Mouse (Mus musculus) limb, embryonic 12.5 days (tissue): ENCODE measurements at regions not wholly inside any gene's neighbourhood (a gene's known extent, or its start where the extent isn't known, plus 50 kb on each side); places are given as distances from the start of the nearest gene placed in this dataset. TPM values are rescaled to one million over a fixed set of nuclear protein-coding genes. Genes with fewer than 3 reads are reported as not detected.

Source experiments
- ATAC-seq: fragments of 200-750 bp; cut with Nextera tagmentation; 2 replicates; pipeline ENCODE4 v1.8.0; 2017; ENCODE audit warnings: low read depth, moderate TSS enrichment; ENCODE audit not compliant: insufficient number of reproducible peaks, insufficient read depth, low FRiP score, low TSS enrichment
- H3K27ac ChIP-seq: fragments of 300-500 bp; sonication (generic); 2 replicates; pipeline ENCODE4 v1.5.1; 2016; ENCODE audit warnings: mild to moderate bottlenecking, moderate library complexity
- H3K27me3 ChIP-seq: fragments of 300-500 bp; sonication (generic); 2 replicates; pipeline ENCODE4 v1.6.1; 2016; ENCODE audit warnings: mild to moderate bottlenecking, moderate library complexity
- H3K36me3 ChIP-seq: fragments of 300-500 bp; sonication (generic); 2 replicates; pipeline ENCODE4 v1.6.1; 2016; ENCODE audit warnings: mild to moderate bottlenecking, moderate library complexity
- H3K4me1 ChIP-seq: fragments of 300-500 bp; sonication (generic); replicated peaks from 2 replicates; pipeline ENCODE4 v1.6.1; 2016
- H3K4me2 ChIP-seq: fragments of 300-500 bp; sonication (generic); 2 replicates; pipeline ENCODE4 v1.6.1; 2016; ENCODE audit warnings: mild to moderate bottlenecking, moderate library complexity
- H3K4me3 ChIP-seq: fragments of 300-500 bp; sonication (generic); replicated peaks from 2 replicates; pipeline ENCODE4 v1.5.1; 2016; ENCODE audit warnings: mild to moderate bottlenecking
- H3K9ac ChIP-seq: fragments of 300-500 bp; sonication (generic); replicated peaks from 2 replicates; pipeline ENCODE4 v1.6.1; 2016; ENCODE audit warnings: mild to moderate bottlenecking, moderate library complexity
- H3K9me3 ChIP-seq: fragments of 300-500 bp; sonication (generic); 2 replicates; pipeline ENCODE4 v1.6.1; 2016; ENCODE audit warnings: mild to moderate bottlenecking, moderate library complexity
- WGBS: fragments of 180-500 bp; shearing (Covaris S2); methylation state at CpG from one replicate; pipeline ENCODE4 v1.1.7; 2016; 5-methylcytosine and 5-hydroxymethylcytosine counted together
- microRNA-seq: library from miRNA; unstranded; fragments of <30 nt; microRNA quantifications from one replicate; pipeline ENCODE4, GENCODE M21; 2017

GRCm38 (mm10) chr13:98546116-98546515 is 54.3 kb upstream of the Gm10320 start:
- Histone ChIP-seq H3K9me3 (no peaks in the 10 kb centered on the region), H3K4me1 (peaks cover 15% of the 10 kb centered on the region), H3K27ac (no peak overlapping the region), H3K9ac (no peak overlapping the region), H3K27me3 (peaks cover 8% of the 10 kb centered on the region; the same call in 1 of the 2 replicates), H3K4me3 (no peak overlapping the region), H3K4me2 (no peak overlapping the region), H3K36me3 (no peaks in the 10 kb centered on the region)
- ATAC-seq: no peak
- WGBS: 70% methylated on average over 5 of the region's 5 CpGs

DNA sequence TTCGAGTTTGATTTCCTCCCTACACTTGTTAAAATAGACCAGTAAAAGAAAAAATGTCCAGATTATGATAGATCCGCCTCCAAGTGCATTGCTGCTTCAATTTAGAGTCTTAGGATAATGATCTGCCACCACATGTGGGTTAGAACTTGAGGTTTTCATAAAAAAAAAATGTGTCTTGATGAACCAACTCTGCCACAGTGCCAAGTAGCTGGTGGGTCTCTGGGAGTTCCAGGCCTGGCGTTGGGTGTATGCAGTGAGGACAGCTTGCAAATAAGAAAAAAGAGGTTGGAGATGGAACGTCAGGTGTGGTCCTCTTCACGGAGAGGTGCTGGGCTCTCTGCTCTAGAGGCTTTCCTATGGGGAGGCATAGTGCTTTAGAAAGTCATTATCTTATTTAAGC is 53.6 kb upstream of the Gm10320 start:
- H3K9me3 ChIP-seq: no peaks in the 10 kb centered on the region
- no peak overlapping the region for H3K4me2 ChIP-seq
- no peak overlapping the region for H3K4me3 ChIP-seq
- ATAC-seq: no peak
- H3K4me1 ChIP-seq: peaks cover 8% of the 10 kb centered on the region; the same call in 1 of the 2 replicates
- peaks cover 8% of the 10 kb centered on the region; the same call in 1 of the 2 replicates for H3K27me3 ChIP-seq
- no peaks in the 10 kb centered on the region for H3K36me3 ChIP-seq
- H3K9ac ChIP-seq: no peak overlapping the region
- WGBS: 79% methylated on average over 5 of the region's 5 CpGs
- no peak overlapping the region for H3K27ac ChIP-seq

- 85% methylated on average over 10 of the region's 10 CpGs for WGBS
- no peak for ATAC-seq
- Histone ChIP-seq H3K9me3 (no peaks in the 10 kb centered on the region), H3K9ac (no peak overlapping the region), H3K4me1 (0 out of 2 replicates have a peak, but pooled peaks cover 3% of the 10 kb centered on the region), H3K27ac (no peak overlapping the region), H3K36me3 (no peaks in the 10 kb centered on the region), H3K27me3 (peaks cover 6% of the 10 kb centered on the region; the same call in 1 of the 2 replicates), H3K4me2 (no peak overlapping the region), H3K4me3 (no peak overlapping the region)
Measured at GRCm38 (mm10) chr13:98544051-98544450, 52.2 kb upstream of the Gm10320 start.

Small RNA genes in the stretch of these regions (microRNA-seq; reads per million reads assigned to microRNA genes)
- not detected for gene Gm22698
